Mouse (Mus musculus): ENCODE results near the gene Eri3.

The Eri3 gene

DNA sequence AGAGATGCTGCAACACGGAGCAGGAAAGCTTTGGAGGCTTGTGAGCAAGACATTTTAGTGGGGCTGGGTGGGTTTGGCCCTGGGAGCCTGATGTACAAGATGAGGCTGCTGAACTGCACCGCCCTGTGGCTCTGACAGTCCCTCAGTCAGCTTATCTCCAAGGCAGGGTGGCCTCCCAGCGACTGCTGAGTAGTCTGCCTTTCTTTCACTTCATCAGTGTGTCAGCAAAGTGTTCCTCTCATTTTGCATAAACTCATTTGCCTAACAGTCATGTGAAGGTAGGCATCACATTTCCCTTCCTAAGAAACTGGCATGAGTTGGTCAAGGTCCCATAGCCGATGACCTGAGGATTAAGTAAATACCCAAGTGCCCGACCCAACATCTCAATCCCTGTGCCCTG is 102.6 kb downstream of the Eri3 start:
- no peaks in the 10 kb centered on the region; the same call in 1 of the 2 replicates for H3K36me3 ChIP-seq (ENCODE audit: control insufficient read depth, insufficient read depth, low read length, poor library complexity, severe bottlenecking)
- no peaks in the 10 kb centered on the region for H3K27me3 ChIP-seq (ENCODE audit: control insufficient read depth, insufficient read depth, low read length, poor library complexity, severe bottlenecking)
- peak; percentile 6 for DNase-seq (ENCODE audit: low read depth, low spot score)

DNA sequence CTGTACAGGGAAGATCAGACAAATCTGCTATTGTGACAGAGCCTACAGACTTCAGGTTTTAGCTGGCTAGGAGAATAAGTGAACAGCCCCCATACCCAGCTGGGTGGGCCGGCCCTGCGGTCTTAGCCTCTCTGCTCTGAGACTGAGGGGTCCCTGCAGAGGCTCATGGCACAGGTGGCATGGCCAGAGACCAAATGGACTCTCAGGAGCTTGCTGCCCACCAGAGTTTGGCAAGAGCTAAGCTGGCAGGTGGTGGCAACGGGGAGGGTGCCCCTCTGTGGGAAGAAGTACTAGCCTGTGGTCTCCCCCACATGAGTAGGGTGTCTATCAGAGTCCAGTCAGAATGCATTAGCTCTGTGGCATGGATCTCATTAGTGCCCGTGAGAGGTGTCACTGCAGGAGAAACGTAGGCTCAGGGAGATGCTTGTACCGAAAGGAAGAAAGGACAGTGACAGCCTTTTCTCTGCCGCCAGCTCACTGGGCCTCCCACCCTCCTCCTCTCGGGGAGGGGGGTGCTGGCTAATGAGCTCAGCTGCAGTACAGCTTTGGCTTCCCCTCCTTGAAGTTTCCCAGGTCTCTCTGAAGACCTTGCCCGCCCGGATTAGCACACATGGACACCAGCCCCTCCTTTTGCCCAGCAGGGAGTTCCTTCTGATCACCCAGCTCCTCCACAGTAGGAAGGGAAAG is 104.0 kb downstream of the Eri3 start:
- no peaks in the 10 kb centered on the region; the same call in 1 of the 2 replicates for H3K36me3 ChIP-seq (ENCODE audit: control insufficient read depth, insufficient read depth, low read length, poor library complexity, severe bottlenecking)
- H3K27me3 ChIP-seq (ENCODE audit: control insufficient read depth, insufficient read depth, low read length, poor library complexity, severe bottlenecking), result no peaks in the 10 kb centered on the region
- no peak for DNase-seq (ENCODE audit: low read depth, low spot score)

DNA sequence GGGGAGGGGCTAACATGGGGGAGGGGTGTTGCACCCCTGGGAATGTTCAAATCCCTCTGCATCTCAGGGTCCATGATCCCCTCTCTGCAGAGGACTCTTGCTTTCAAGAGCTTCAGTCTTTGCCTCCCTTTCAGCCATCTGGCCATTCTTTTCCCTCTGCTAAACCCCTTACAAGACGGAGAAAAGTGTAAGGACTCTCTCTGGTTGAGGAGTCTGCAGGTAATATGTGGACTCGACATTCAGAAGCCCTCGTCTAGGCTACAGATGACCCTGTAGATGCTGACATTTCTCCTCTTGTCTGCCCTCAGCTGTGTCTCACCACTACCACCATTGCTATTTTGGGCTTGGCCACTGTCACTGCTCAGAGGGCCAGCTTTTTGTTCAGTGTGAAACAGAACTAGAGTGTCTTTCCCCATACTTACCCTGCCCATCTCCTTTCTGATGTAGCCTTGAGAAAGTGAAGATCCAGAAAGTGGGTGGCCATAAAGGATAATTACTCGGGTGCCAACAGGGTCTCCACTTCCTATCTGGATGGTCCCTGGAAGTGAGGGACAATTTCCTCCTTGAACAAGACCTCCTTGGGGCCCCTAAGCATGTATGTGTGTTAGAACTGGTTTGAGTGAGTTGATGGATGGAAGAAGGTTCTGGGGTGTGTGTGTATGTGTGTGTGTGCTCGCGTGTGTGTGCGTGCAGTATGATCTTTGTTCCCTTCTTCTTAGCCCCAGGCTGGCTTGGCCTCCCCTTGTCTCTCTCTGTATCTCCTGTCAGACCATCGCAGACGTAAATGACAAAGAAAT is 104.7 kb downstream of the Eri3 start:
- Histone ChIP-seq H3K36me3 (ENCODE audit: control insufficient read depth, insufficient read depth, low read length, poor library complexity, severe bottlenecking) (no peaks in the 10 kb centered on the region), H3K27me3 (ENCODE audit: control insufficient read depth, insufficient read depth, low read length, poor library complexity, severe bottlenecking) (no peaks in the 10 kb centered on the region)
- DNase-seq (ENCODE audit: low read depth, low spot score), result no peak

DNA sequence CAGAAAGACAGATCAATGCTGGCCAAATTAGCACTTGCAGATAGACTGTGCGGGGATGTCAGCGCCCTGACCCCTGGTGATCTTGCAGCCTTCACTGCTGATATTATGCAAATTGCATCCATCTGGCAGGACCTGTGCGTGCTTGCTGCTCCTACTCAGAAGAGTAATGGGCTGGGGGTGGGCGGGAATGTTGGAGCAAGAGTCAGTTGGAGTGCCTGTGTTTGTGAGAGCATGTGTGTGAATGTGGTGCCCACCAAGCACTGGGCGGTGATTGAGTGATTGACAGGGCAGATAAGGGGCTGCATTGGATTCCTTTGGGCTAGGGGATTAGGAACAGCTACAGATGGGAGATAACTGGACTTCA is 105.3 kb downstream of the Eri3 start:
- DNase-seq (ENCODE audit: low read depth, low spot score), result no peak
- Histone ChIP-seq H3K27me3 (ENCODE audit: control insufficient read depth, insufficient read depth, low read length, poor library complexity, severe bottlenecking) (no peaks in the 10 kb centered on the region), H3K36me3 (ENCODE audit: control insufficient read depth, insufficient read depth, low read length, poor library complexity, severe bottlenecking) (no peaks in the 10 kb centered on the region)

DNA sequence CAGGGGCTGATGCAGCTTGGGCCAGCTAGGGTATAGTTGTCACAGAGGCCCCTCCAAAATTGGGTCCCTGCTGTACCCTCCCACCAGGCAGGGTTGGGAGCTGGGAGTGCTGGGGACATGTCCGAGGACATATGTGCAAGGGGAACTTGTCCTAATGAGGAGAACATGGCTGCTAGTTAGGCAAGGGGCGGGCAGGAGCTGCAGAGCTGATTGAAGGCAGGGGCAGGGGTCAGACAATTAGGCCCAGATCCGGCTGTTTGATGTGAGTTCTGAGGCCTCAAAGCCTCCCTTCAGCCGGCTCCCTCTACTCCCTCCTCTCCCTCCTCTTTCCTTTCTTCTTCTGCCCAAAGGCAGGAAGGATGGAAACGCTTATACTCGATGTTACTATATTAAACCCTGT is 106.8 kb downstream of the Eri3 start:
- no peaks in the 10 kb centered on the region for H3K27me3 ChIP-seq (ENCODE audit: control insufficient read depth, insufficient read depth, low read length, poor library complexity, severe bottlenecking)
- H3K36me3 ChIP-seq (ENCODE audit: control insufficient read depth, insufficient read depth, low read length, poor library complexity, severe bottlenecking), result no peaks in the 10 kb centered on the region
- DNase-seq (ENCODE audit: low read depth, low spot score), result no peak

DNA sequence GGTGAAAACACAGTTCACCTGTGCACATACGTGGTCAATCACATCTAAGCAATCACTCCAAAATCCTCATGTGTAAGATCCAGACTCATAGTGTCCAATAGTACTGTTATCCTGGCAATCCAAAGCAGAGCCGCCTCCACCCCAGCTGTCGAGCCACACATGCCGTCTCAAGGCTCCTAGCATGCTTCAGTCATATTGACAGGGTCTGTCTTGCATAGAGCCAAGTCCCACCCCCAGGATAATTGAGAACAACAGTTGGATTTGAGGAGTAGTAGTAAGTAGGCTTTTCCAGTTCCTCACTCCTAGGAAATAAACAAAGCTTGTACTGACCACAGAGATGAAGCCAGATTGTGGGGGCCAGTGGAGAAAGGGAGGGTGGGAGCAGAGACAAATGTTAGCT is 107.5 kb downstream of the Eri3 start:
- no peak for DNase-seq (ENCODE audit: low read depth, low spot score)
- H3K36me3 ChIP-seq (ENCODE audit: control insufficient read depth, insufficient read depth, low read length, poor library complexity, severe bottlenecking), result no peaks in the 10 kb centered on the region
- no peaks in the 10 kb centered on the region for H3K27me3 ChIP-seq (ENCODE audit: control insufficient read depth, insufficient read depth, low read length, poor library complexity, severe bottlenecking)

DNA sequence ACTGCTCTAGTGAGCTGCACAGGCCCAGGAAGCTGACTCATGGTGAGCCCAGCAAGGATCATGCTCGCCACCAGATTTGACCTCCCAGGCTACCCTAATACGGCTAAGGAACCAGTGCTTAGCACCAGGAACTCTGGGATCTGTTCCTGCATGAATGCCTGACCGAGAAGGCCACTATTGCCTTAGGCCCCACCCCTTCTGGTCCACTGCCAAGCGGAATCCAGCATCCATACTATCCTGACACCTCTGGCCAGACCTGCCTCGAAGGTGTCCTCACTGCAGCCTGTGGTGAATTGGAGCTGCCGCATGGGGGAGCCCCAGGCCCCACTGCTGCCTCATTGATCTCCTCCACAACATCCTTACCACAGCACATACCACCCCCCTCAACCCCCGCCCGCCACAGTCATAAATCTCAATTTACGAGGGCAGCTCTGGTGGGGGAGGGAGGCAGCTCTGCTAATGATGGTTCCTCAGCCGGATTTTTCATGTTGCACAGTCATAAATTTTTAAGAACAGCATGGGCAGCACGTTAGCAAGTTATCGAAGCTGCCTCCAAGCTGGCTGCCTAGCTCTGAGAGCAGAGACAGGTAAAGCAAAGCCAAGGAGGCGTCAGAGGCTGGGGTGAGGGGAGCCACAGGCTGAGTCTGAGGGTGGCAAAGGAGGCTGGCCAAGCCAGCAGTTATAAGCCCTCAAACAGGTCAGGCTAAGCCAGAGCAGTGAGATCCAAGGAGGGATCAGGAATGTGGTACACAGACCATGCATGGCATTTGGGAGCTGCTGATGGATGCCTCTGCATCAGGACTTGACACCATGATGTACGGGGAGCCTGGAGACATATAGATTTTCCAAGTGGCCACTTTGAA is 108.6 kb downstream of the Eri3 start:
- DNase-seq (ENCODE audit: low read depth, low spot score), result no peak
- Histone ChIP-seq H3K36me3 (ENCODE audit: control insufficient read depth, insufficient read depth, low read length, poor library complexity, severe bottlenecking) (no peaks in the 10 kb centered on the region), H3K27me3 (ENCODE audit: control insufficient read depth, insufficient read depth, low read length, poor library complexity, severe bottlenecking) (no peaks in the 10 kb centered on the region)

DNA sequence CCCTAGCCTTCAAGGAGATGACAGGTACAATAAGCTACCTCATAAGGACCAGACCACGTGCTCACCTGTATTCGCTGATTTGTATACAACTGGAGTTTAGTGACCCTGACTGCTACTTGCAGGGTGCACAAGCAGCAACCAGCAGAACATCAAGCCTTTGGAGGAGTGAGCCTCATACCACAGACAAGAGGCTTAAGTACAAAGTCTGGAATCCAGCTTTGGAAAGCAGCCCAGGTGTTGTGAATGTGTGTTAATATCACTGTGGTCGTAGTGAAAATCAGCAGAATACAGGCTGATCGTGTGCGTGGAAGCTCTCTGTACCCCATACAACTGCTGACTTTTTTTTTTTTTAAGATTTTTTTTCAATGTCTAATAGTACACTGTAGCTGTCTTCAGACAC is 109.8 kb downstream of the Eri3 start:
- H3K36me3 ChIP-seq (ENCODE audit: control insufficient read depth, insufficient read depth, low read length, poor library complexity, severe bottlenecking), result no peaks in the 10 kb centered on the region
- no peak for DNase-seq (ENCODE audit: low read depth, low spot score)
- no peaks in the 10 kb centered on the region for H3K27me3 ChIP-seq (ENCODE audit: control insufficient read depth, insufficient read depth, low read length, poor library complexity, severe bottlenecking)

DNA sequence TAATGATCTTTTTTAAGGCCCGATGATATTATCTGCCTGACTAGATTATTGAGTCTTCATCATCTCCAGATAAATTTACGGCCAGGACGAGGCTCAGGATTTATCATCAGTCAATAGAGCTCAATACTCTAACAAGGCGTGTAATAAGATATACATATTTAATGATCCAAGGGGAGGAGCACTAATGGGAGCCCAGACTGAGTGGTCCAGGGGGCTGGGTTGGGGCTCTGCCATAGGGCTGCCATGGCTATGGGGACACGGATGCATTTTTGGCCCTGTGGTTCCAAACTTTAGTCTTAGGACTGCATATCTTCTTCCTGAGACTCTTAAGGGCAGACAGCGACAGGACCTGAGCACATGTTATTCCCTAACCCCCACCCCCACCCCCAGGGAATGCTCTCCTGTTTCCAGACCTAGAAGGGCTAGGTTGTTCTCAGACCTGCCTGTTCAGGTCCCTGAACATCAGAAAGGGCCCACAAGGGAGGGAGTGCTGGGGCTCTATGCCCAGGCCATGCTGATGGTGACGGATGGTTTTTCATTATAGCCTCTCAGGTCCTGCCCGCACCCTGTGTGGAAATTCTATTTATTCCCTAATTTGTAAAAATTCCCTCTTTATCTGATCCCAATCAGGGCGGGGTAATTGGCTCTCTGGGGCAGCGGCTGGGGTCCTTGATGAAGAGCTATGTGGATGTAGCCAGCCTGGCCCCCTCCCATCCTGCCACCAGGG is 114.4 kb downstream of the Eri3 start:
- Histone ChIP-seq H3K36me3 (ENCODE audit: control insufficient read depth, insufficient read depth, low read length, poor library complexity, severe bottlenecking) (no peaks in the 10 kb centered on the region), H3K27me3 (ENCODE audit: control insufficient read depth, insufficient read depth, low read length, poor library complexity, severe bottlenecking) (no peaks in the 10 kb centered on the region)
- DNase-seq (ENCODE audit: low read depth, low spot score), result no peak

DNA sequence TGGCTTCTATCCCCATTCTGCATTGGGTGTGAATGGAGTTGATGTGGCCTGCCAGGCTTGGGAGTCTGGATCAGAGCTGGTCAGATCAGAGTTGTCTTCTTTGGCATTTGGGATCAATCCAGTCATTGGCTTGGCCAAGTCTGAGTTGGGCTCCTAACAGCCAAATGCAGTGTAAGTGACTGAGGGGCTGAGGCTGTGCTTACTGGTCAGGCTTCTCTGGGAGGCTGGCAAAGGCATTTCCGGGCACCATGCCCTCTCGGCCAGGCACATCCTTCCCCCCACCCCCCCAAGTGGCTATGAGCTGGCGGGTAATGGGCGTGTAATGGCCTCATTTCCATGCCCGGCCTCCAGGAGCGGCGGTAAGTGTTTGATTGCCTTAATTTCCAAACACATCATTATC is 115.4 kb downstream of the Eri3 start:
- no peak for DNase-seq (ENCODE audit: low read depth, low spot score)
- Histone ChIP-seq H3K27me3 (ENCODE audit: control insufficient read depth, insufficient read depth, low read length, poor library complexity, severe bottlenecking) (no peaks in the 10 kb centered on the region), H3K36me3 (ENCODE audit: control insufficient read depth, insufficient read depth, low read length, poor library complexity, severe bottlenecking) (no peaks in the 10 kb centered on the region)

DNA sequence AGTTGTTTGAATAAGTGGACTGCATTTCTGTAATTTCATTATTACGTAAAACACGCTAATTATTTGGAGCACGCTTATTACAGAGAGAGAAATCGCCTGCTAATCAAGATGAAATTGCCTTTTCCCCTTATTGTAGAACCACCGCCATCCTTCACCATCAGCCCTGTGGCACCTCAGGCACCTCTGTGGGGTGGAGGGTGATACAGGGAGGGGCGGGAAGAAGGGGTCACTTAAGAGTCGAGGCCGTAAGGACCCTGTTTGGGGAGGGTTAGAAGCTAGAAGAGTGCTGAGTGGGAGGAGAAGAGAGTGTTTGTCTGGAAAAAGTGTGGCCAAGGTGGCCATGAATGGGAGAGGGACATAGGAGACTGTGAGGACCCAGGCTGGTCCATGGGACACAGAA is 115.9 kb downstream of the Eri3 start:
- no peaks in the 10 kb centered on the region for H3K27me3 ChIP-seq (ENCODE audit: control insufficient read depth, insufficient read depth, low read length, poor library complexity, severe bottlenecking)
- no peak for DNase-seq (ENCODE audit: low read depth, low spot score)
- no peaks in the 10 kb centered on the region for H3K36me3 ChIP-seq (ENCODE audit: control insufficient read depth, insufficient read depth, low read length, poor library complexity, severe bottlenecking)

DNA sequence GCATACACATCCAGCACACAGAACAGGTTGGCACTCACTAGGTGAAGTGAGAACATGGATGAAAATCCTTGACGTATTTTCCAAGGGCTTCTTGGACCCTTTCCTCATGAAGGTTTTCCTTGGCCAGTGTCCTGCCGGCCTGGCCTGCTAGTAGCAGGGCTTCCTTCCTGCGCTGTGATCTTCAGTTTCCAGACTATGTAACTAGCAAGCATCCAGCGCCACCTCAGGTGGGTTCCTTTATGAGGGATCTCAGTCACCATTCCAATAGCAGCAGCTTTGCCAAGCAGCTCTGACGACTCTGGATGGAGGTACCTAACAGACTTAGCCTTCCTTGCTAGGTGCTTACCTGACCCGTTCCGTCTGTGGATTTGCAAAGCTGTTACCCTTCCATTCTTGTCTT is 119.7 kb downstream of the Eri3 start:
- no peak for DNase-seq (ENCODE audit: low read depth, low spot score)
- Histone ChIP-seq H3K36me3 (ENCODE audit: control insufficient read depth, insufficient read depth, low read length, poor library complexity, severe bottlenecking) (peaks cover 6% of the 10 kb centered on the region), H3K27me3 (ENCODE audit: control insufficient read depth, insufficient read depth, low read length, poor library complexity, severe bottlenecking) (no peaks in the 10 kb centered on the region)

DNA sequence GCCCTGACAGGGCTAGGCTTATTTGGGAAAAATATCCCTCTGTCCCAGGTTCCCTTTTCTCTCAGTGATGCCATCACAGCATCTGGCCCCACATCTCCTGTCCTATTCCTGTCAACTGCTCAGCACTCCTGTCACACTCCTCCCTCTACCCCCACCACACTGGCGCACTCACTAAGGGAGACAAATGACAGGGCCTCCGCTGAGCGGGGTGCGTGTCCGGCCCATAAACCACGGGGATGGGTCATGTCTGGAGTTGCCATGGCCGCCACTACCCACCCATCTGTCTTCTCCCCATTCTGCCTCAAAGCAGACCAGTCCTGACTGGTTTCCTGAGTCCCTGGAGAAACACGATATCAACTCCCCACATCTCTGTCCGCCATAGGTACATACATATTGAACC is 121.9 kb downstream of the Eri3 start:
- H3K27me3 ChIP-seq (ENCODE audit: control insufficient read depth, insufficient read depth, low read length, poor library complexity, severe bottlenecking), result no peaks in the 10 kb centered on the region
- no peak for DNase-seq (ENCODE audit: low read depth, low spot score)
- peaks cover 9% of the 10 kb centered on the region for H3K36me3 ChIP-seq (ENCODE audit: control insufficient read depth, insufficient read depth, low read length, poor library complexity, severe bottlenecking)

DNA sequence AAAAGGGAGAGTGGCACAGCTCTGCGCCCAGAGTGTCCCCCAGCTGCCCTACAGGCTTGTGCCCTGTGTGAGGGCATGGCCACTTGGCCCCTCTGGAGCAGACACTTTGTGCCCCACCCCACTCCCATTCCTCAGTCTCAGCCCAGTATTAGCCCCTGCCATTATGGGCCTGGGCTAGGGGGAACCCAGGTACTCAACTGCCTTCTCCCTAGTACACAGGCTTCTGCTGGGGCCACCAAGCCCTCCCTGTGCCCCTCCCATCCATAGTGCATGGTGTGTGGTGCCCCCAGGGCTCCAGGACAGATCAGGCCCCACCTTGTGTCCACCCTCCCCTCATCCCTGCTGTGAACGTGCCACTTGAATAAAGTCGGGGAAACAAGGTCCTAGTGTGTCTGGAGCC is 123.7 kb downstream of the Eri3 start:
- Histone ChIP-seq H3K27me3 (ENCODE audit: control insufficient read depth, insufficient read depth, low read length, poor library complexity, severe bottlenecking) (no peaks in the 10 kb centered on the region), H3K36me3 (ENCODE audit: control insufficient read depth, insufficient read depth, low read length, poor library complexity, severe bottlenecking) (peaks cover 11% of the 10 kb centered on the region)
- DNase-seq (ENCODE audit: low read depth, low spot score), result no peak

All from splenic B cell, adult 2 months (primary cell).